Mouse (Mus musculus): ENCODE measurements around the gene Mpp6.

DNA sequence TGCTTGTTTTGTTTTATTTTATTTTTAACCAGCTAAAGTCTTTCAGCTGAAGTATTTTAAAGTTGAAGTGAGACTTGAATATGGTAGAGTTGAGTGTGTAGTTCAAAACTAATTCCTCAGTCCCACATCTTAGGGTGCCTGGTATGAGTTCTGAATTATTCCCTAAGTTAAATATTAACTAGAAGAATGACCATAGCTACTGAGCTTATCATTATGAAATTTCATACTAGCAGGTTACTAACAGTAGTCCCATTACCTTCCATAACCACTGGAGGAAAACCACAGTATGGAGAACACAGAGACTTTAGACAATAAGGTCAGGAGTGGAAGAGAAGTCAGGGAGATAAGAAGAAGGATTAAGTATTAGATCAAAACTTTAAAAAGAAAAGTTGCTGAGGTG is 41.6 kb upstream of the Mpp6 start:
- TF ChIP-seq POLR2A (IDR thresholded peaks at IDR 0.05; ENCODE audit: control insufficient read depth, low read depth, low read length) (no peak), CTCF (IDR thresholded peaks at IDR 0.05; ENCODE audit: control insufficient read depth, insufficient read depth, insufficient replicate concordance, low read depth, low read length) (no peak)
